Mouse (Mus musculus): Measurements from ENCODE around the gene Tent4a.
"Not testable (repeated sequence)": the region's sequence is repeated elsewhere in the genome, so short reads cannot be mapped to it uniquely, and the experiment has no call there.

Gene Tent4a

DNA sequence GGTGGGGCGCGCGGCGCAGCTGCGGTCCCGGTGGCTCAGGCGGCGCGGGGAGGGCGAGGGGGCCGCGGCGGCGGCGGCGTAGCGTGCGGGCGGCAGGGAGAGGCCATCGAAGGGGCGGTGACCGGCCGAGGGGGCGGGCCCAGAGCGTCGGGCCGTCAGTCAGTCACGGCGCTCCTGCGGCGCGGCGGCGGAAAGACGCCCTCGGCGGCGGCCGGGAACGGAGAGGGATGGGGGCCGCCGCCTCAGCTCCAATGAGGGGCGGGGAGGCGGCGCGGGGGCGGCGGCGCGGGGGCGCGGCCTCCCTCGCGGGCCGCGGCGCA, at the start of gene Tent4a:
Gene Tent4a, minus strand, starts transcription at position 284 of the 320 bp plus-strand sequence.
- DNase-seq: no peak

DNA sequence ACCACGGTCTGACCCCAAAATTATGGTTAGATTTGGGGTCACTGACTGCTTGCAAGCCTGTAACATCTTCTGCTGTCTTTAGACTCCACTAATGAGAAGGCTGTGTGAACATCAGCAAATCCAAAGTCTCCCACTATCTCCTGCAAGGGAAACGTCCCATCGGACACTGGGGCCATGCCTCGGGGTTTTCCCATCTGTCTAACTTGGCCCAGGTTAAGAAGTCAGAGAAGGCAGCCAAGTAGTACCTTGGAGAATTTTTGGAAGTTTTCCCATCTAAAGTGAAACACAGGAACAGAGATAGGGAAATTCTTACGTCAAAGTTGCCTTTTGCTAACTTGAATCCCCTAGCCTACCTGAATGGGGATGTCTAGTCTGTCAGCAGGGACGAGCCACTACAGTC, 49.2 kb upstream of the Tent4a start:
- no peak for DNase-seq

DNA sequence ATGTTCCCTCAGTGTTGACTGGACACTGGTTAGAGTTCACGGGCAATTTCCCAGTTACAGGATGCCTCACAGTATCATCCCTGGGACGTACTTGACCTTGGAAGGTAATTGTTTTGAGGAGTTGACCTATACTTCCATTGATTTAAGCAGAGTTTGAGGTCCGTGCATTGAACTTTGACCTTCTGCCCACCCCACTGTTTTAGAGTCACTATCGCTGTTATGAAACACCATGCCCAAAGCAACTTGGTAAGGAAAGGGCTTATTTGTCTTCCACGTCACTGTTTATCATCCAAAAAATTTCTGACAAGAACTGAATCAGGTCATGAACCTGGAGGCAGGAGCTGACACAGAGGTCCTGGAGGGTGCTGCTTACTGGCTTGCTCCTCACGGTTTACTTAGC, 48.0 kb upstream of the Tent4a start:
- no peak for DNase-seq

DNA sequence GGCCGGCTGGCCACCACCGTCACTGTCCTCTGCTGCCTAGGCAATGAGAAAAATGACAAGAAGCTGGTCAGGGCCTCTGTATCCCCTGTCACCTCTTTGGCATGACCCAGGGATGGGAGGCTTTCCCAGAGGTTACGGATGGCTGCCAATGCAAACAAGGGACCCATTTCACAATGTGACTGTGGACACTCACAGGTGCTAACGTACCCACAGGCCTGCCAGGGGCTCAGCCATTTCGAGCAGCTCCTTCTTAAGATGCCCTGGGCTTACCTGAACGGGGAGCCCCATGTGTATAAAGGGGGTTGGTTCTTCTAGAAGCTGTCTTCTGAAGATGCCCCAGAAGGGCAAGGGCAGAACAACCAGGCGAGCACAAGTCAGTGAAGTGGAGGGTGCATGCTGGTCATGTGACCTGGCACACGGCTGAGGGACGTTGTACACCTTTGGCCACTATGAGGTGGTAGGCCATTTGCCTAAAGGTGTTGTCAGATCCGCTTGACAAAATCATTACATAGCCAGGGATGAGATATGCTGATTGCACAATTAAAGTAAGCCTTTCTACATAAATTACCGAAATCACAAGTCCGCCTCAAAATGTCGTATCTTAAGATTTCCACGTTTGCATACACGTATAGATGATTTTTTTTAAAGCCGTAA, 42.9 kb upstream of the Tent4a start:
- DNase-seq: no peak

DNA sequence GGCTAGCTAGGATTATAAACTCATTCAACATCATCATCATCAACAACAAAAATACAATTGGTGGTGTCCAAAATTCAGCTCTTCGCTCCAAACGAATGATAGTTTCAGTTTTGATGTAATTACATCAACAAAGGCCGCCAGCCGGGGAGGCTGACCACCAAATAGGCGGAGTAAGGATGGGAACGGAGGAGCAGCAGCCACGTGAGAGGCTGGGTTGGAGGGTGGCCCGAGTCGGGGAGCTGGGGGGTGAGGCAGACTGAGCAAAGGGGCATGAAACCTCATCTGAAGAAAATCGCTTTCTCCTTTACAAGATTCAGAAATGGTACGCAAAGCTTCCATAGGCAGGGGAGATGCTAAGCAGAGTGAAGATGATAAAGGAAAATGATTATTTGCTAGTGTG, 42.3 kb upstream of the Tent4a start:
- no peak for DNase-seq

DNA sequence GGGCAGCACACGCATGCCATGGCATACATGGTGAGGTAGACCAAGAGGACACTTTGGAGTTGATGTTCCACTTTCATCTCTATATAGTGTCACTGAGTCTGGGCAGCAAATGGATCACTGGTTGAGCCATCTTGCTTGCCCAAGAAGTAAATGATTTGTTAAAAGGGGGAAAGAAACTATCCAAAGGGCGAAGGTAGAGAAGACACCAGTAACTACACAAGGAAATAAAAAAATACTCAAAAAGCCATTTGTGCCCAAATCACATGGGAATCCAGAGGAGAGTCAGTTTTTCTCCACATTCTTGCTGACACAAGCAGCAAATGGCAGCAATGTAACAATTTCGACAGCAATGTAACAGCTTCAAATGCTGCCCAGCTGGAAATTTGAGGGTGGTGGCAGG, 38.2 kb upstream of the Tent4a start:
- DNase-seq: no peak

DNA sequence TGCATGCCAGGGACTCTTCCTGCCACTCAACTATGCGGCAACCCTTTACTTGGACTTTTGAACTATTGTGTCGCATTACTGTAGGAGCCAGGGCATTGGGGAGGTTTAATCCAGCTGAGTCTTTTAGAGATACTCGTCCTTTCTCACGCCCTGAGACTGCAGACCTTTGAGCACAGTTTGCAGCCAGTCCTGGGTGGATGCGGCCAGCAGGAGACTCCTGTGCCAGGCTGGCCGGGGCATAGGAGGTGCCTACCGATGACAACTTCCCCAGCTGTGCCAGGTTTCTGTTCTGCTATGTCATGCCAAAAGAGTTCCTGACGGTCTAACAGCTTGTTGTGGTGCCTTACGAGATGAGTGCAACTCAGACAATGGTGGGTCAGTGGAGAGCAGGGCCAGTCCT, 34.8 kb upstream of the Tent4a start:
- no peak for DNase-seq

DNA sequence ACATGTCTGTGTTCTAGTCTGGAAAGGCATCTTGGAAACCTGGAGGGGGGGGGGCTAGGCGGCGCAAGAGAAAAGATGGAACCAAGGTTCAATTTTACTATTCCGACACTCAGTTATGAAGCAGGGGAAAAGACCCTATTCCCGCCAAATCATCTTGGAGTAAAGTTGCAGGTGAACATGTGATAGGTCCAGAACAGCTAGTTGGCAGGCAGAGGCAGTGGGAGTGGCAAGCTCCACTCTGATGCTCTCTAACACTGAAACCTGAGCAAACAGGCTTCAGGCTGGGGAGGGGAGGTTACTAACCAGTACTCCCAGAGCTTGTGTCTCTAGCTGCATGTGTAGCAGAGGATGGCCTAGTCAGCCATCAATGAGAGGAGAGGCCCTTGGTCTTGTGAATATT, 31.0 kb upstream of the Tent4a start:
- DNase-seq: not testable (repeated sequence)

DNA sequence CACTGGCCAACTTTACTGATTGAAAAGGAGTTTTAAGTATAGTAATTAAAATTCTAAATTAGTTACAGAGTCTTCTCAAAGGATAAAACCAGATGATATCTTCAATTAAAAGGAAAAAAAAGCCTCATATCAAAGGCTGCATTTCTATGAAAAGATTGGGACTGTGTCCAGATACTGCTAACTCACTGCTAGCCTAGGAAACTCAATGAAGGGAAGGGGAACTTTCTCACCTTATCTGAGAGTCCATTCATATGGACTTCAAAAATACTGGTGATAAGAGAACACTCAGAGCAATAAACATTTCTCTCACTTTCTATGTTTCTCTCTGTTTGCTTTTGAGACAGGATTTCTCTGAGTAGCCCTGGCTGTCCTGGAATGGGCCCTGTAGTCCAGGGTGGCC, 30.2 kb upstream of the Tent4a start:
- no peak for DNase-seq

DNA sequence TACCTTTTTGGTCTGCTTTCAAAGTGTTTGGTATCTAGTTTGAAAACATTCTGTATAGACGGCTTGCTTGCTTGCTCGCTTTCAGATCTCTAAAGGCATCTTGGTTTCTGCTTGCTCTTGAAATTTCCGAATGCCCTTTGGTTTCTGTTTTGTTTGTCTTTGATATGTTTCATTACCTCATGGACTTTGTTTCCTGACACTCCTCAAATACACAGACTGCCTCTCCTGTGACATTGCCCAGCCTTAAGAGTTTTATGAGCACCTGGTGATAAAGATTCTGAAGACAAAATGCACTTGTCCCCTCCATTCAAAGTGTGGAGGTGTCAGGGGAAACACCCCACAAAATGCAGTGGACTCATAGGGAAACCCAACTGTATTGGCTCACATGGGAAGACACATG, 29.5 kb upstream of the Tent4a start:
- no peak for DNase-seq

DNA sequence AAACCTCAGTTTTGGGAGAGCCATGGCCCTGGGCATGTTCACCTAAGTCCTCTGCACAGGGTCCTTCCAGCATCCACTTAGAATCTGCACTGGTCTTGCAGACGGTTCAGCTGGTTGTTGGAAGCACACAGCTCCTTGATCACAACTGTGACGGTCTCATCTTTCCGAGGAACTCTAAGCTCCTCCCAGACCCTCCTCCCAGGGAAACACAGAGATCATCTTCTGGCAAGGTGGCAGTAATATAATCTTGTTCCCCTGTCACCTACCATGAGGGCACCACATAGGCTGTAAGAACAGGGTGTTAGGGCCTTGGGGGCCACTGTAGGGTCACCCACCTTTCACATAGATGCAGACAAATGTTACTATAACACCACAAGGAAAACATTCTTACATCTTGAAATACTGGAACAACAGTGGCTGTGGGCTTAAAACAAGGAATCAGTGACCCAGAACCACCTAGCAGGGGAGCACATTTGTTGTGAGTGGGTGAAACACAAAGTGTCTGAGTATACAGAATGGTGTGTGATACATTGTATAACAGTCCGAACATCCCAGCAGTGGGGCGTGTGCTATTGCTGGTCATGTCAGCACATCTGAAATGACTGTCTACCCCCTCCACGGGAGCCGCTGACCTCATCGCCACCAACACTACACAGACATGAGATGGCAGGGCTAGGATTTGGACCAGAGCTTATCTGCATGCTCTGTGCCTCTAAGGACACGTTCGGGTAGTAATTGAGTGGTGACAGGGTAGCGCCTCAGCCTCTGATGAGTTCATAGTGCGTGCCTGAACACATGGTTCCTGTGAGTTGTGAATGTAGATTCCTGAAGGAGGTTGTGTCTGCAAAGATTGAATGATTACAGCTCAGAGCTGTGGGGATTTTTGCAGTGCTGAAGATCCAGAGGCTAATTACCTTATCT, 28.5 kb upstream of the Tent4a start:
- no peak for DNase-seq

DNA sequence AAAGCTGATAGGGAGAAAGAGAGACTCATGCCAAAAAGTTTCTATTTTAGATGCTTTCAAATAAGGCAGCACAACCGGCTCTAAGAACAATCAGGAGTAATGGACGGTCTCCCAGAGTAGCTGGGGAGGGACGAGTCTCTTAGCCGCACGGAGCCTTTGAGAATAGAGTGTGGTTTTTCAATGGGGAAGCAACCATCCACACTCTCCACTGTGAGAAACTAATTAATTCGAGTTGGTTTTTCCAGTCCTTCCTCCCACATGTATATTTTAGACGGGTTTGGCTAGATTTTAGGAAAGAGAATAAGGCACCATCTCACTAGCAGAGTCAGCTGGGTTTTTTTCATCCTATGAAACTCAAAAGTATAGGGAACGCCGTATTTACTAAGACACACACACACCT, 27.6 kb upstream of the Tent4a start:
- DNase-seq: no peak

DNA sequence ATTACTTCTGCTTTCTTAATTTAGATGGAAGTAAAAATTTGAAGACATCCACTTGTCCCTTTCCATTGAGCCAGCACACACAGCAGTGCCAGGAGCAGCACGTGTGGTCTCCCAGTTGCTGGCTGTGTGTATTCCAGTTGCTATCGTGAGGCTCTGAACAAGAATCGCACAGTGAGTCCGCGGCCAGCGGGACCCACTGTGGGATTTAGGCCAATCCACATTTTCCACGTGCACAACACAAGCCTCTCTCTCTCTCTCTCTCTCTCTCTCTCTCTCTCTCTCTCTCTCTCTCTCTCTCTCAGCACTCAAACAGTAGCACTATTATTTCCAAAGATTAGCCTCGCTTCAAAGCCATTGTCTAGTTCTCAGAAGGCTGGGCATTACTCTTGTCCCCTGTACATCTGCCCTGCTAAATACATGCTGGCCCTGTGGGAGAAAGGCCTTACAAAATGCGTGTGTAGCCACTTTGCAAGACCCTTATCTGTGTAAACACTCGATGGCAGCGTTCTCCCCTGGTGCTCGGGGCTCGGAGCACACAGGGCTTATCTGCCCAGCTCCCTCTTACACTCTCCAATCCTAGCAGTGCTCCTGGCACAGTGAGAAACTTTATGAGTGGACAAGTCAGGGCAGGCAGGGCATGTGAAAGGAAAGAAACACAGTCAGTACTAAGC, 25.0 kb upstream of the Tent4a start:
- no peak for DNase-seq

DNA sequence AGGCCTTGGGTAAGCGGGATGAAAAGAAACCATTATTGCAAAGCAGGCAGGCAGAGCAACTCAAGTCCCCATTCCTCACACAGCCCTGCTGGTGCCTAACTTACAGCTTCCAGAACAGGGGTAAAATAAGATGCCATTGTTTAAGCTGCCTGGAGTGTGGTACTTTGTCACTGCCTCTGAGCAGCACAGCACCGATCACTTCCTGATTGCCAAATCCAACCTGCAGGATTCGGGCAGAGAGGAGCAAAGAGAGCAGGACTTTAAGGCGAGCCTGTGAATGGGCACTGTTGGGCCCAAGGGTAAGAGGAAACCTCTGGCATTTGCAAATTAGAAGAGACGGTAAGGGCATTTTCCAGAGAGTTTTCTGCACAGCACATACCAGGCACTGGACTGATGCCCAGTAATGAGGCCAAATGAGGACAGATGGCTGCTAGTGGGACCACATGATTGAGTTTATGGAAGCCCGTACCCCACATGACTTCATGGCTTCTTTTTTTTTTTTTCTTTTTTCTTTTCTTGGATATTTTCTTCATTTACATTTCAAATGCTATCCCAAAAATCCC, 23.8 kb upstream of the Tent4a start:
- DNase-seq: no peak

DNA sequence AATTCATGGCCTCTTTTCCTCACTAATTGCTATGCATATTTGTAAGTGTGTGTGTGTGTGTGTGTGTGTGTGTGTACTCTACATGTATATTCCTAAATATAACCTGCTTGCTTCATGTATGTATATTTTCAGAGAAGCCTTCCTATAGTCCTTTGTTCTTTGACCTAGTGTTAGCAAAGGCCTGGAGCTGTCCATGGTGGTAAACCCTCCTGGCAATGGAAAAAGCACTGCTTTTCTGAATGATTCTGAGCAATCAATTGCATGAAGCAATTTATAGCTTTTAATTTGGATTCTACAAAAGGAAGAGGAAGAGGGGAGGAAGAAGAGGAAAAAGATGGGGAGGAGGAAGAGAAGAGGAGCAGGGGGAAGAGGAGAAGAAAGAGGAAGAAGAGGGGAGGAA, 22.3 kb upstream of the Tent4a start:
- no peak for DNase-seq

DNA sequence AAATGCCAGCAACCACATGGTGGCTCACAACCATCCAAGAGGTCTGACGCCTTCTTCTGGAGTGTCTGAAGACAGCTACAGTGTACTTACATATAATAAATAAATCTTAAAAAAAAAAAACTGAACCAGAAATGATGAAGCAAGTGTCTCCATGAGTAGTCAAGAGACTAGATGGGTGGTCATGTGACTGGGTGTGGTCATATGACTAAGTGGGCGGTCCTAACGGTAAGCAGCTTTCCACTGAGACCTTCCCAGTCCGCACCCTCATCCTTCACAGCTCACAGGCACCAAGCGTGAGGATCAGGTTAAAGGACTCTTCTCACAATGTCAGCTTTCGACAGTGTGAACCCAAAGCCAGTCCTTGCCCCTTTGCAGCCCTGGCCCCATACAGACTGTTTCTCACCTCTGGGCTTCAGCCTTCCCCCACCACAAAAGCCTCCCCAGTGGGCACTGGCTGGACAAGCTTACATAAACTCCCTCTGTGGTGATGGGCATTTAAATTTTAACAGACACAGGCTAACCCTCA, 21.6 kb upstream of the Tent4a start:
- no peak for DNase-seq

DNA sequence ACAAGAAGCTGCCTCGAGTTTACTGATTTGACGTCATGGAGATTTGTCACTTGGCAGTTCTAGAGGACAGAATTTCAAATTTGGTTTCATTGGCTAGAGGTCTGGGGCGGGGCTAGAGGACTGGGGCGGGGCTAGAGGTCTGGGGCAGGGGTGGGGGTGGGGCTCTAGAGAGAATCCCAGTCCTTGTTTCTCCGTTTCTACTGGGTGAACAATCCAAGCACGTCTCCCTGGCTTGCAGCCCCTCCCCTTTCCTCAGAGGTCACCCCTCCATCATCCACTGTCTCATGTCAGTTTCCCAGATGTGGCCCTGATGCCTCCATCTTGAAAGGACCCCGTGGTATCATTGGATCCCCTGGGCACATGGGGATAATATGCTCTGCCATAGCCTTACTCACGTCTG, 20.6 kb upstream of the Tent4a start:
- no peak for DNase-seq

DNA sequence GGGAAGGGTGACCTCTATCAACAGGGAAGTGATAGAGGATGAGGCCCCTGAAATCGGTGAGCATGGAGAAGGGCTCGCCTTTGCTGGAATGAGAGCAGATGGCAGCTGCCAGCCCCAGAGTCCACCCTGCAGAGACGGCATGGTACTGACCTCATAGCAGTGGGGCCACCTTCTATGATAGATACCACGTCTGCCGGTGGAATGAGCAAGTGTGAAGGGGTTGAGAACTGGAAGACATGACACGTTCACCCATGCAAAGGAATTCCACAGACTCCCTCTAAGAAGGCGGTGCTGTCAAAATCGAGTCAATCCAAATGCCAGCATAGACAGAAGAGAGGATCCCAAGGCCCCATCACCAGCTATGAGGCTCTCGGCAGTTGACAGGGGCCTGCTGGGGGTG, 19.8 kb upstream of the Tent4a start:
- no peak for DNase-seq

DNA sequence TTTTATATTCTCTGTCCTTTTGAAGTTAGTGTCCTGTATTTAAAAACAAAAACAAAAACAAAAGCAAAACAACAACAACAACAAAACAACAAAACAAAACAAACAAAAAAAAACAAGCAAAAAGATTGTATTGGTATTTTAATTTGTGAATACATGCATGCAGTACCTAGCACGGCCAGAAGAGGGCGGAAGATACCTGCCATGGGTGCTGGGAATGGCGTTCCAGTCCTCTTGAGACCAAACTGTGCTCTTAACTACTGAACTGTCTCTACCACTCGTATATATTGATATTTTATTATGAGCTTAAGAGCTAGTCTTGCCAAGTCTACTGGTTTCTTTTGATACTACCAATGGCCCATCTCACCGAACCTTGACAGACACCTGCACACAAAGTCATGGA, 18.6 kb upstream of the Tent4a start:
- DNase-seq: no peak

DNA sequence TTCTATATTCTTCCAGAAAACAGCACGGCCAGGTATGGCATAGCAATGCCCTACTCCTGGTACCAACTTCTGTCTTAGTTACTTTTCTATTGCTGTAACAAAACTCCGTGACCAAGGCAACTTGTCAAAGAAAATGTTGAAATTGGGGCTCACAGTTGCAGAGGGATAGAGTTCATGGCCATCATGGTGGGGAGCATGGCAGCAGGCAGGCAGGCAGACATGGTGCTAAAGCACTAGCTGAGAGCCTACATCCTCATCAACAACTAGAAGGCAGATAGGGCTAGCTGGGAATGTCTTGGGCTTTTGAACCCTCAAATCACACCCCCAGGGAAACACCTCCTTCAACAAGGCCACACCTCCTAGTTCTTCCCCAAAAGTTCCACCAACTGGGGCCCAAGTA, 16.4 kb upstream of the Tent4a start:
- no peak for DNase-seq

DNA sequence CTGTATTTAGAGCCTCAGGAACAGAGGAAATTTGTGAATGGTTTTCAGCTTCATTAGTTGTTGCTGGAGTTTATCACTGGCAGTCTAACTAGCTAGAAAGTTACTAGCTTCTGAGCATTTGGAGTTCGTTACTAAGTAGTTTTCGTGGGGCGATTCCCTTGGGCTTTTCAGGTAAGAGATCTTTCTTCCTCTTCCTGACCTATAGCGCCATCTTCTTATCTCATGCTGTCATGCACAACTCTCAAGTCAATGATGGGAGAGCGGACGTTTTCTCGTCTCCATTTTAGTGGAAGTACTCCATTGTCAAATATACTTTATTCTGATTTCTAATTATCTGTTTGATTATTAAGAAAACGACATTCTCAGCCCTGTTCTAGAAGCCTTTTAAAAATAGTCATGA, 15.6 kb upstream of the Tent4a start:
- no peak for DNase-seq

DNA sequence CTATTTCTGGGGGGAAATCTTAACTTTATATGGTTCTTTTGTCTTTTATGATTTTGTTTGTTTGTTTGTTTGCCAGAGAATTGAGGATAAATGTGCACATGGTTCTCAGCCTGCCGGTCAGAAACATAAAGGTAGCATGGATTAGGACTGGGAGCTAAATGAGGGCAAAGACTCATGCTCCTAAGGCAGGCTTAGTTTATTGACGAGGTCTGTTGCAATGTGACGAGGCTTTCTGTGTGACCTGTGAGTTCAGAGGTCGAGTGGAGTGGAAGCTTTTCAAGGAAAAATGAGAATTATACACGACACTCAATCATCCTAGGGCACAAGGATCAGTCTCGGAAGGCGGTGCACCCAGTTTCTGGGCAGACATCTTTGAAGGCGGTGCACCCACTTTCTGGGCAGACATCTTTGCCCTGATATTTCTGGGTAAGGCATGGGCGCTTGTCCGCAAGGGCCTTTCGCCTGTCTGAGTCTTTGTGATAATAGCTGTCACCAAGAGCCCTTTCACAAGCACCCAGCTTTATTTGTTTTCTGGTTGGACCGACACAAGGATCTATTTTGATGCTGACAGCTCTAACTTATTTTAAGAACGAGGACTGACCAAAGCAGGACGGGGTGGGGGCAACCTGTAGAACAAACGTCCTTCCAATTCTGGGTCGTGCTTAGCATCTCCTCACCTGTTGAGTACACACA, 13.2 kb upstream of the Tent4a start:
- no peak for DNase-seq

DNA sequence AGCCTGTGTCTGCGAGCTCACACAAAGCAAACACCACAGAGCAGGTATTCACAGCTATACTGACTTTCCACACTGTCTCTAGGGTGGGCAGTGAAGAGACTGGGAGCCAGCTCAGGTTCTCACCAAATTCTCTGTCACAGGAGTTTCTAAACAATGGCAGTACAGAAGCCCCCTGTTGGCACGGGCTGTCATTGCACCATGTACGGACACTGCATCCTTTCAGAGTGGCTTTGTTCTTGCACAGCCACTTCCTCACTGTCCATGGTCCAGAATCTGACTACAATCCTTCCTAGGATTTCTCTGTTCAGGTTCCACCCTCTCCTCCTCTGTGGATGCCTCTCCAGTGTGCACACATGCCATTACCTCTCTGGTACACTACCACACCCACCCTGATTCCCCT, 10.6 kb upstream of the Tent4a start:
- no peak for DNase-seq
